Comparison of ENCODE assay signal across 30 mouse cellular contexts in genomic region chr5:44199109-44199508, GRCm38 (mm10). TPM values are rescaled to one million over a fixed set of nuclear protein-coding genes. Genes with fewer than 3 reads are reported as not detected.
A peak's percentile ranks its signal among the peaks of the same experiment; 100 is the strongest.
DNase-seq lines count a peak whose midpoint lies in the region; ATAC-seq and TF ChIP-seq lines count a peak whose summit lies in the region.
"Had no signal": no experiment of that assay in that cellular context is flagged by ENCODE, and none has a peak within 500 bp of the region (broad histone marks: within the 10 kb centered on the region; RNA-seq: fewer than 3 reads in every experiment).

No protein-coding gene starts in this region.

- in situ Hi-C loops in CH12.LX (cut with MboI; ENCODE audit: low pct_ligation_motif_present, low pct_unique_long_range_greater_than_20kb, low sequenced_read_pairs): no loop called here

- TF ChIP-seq RAD21 in CH12.LX (IDR thresholded peaks at IDR 0.05; ENCODE audit: low read depth, low read length): peak; percentile 22

- TF ChIP-seq CTCF in intestine, postnatal 0 days (IDR thresholded peaks at IDR 0.05; ENCODE audit: low read depth): no peak
- peak in 1 of 2 experiments; percentile 44; a peak in 2 of 4 replicates for TF ChIP-seq CTCF in CH12.LX (conservative IDR thresholded peaks at IDR 0.05 in 1 of 2, IDR thresholded peaks at IDR 0.05 in 1 of 2; ENCODE audit: low read depth in 2 of 2, low read length in 2 of 2)

- peak; percentile 40; the same call in 1 of the 2 replicates for TF ChIP-seq EP300 in CH12.LX (IDR thresholded peaks at IDR 0.05; ENCODE audit: low read length)

- H3K4me1 ChIP-seq in intestine, embryonic 14.5 days (replicated peaks; ENCODE audit: control insufficient read depth, insufficient read depth, low read length): no peaks in the 10 kb centered on the region
- no peaks in the 10 kb centered on the region for H3K4me1 ChIP-seq in intestine, postnatal 0 days (replicated peaks; ENCODE audit: control insufficient read depth, insufficient read depth, low read length)
- peaks cover 3 to 25% of the 10 kb centered on the region in 2 experiments for H3K4me1 ChIP-seq in CH12.LX (ENCODE audit: control insufficient read depth in 1 of 2, insufficient read depth in 2 of 2)
- H3K4me1 ChIP-seq: embryonic facial prominence, embryonic 10.5 days; forebrain, embryonic 12.5 days; forebrain, embryonic 15.5 days had no signal

- ATAC-seq in intestine, embryonic 14.5 days (replicated peaks; ENCODE audit: low FRiP score, low TSS enrichment, low read depth): no peak
- ATAC-seq in intestine, postnatal 0 days: no peak
- ATAC-seq in granulocyte monocyte progenitor cell, adult 5-6 weeks (replicated peaks; ENCODE audit: poor library complexity, severe bottlenecking): peak; percentile 93
- peak; percentile 31; the same call in 1 of the 2 replicates for ATAC-seq in monocyte, adult 5-6 weeks (replicated peaks; ENCODE audit: insufficient number of reproducible peaks, low FRiP score, low TSS enrichment, poor library complexity, severe bottlenecking)
- ATAC-seq: activated CD4-positive, CD25-positive, alpha-beta regulatory T cell, adult 4 months; forebrain, embryonic 15.5 days; hindbrain, postnatal 0 days; inflammation-experienced regulatory T-cells, adult 6 months had no signal

- dilution Hi-C loops in CH12.LX (cut with MboI; ENCODE audit: extremely low pct_ligation_motif_present, extremely low pct_unique_long_range_greater_than_20kb, low sequenced_read_pairs): no loop called here

- H3K27ac ChIP-seq in intestine, embryonic 14.5 days (ENCODE audit: low read depth): no peak overlapping the region
- no peak overlapping the region for H3K27ac ChIP-seq in intestine, postnatal 0 days (ENCODE audit: low read depth, low read length)
- no peak overlapping the region for H3K27ac ChIP-seq in CH12.LX (ENCODE audit: insufficient read depth, low read depth)
- H3K27ac ChIP-seq: embryonic facial prominence, embryonic 10.5 days; embryonic facial prominence, embryonic 13.5 days; forebrain, embryonic 12.5 days; forebrain, embryonic 15.5 days; heart, embryonic 15.5 days; hindbrain, embryonic 14.5 days; hindbrain, postnatal 0 days had no signal

- no peak overlapping the region for H3K9ac ChIP-seq in intestine, embryonic 14.5 days (ENCODE audit: low read length)
- no peak overlapping the region for H3K9ac ChIP-seq in intestine, postnatal 0 days (ENCODE audit: low read depth, low read length)
- H3K9ac ChIP-seq in CH12.LX (ENCODE audit: insufficient read depth, low read depth): no peak overlapping the region
- H3K9ac ChIP-seq: embryonic facial prominence, embryonic 13.5 days; forebrain, embryonic 12.5 days; forebrain, embryonic 15.5 days; heart, embryonic 12.5 days; heart, embryonic 15.5 days; hindbrain, embryonic 14.5 days had no signal

- H3K36me3 ChIP-seq in intestine, embryonic 14.5 days (ENCODE audit: control insufficient read depth, insufficient read depth, low read length): peaks cover 12% of the 10 kb centered on the region
- H3K36me3 ChIP-seq in intestine, postnatal 0 days (ENCODE audit: control insufficient read depth, insufficient read depth): peaks cover 8% of the 10 kb centered on the region; the same call in 1 of the 2 replicates
- H3K36me3 ChIP-seq in CH12.LX (replicated peaks in 1 of 2; ENCODE audit: control insufficient read depth in 1 of 2, insufficient read depth in 1 of 2, low read length in 1 of 2): peaks cover 10 to 42% of the 10 kb centered on the region in 2 experiments

- no peak overlapping the region for H3K4me2 ChIP-seq in intestine, embryonic 14.5 days (ENCODE audit: low read length)
- no peak overlapping the region for H3K4me2 ChIP-seq in intestine, postnatal 0 days (replicated peaks; ENCODE audit: low read depth)
- no peak overlapping the region for H3K4me2 ChIP-seq in CH12.LX (ENCODE audit: insufficient read depth, low read depth, poor library complexity, severe bottlenecking)
- H3K4me2 ChIP-seq: embryonic facial prominence, embryonic 13.5 days; forebrain, embryonic 12.5 days; forebrain, embryonic 15.5 days; heart, embryonic 12.5 days; heart, embryonic 15.5 days; hindbrain, embryonic 14.5 days had no signal

- no peaks in the 10 kb centered on the region for H3K79me2 ChIP-seq in CH12.LX (replicated peaks; ENCODE audit: control insufficient read depth, extremely low read depth, insufficient read depth, poor library complexity, severe bottlenecking)

- H3K9me3 ChIP-seq in intestine, embryonic 14.5 days (ENCODE audit: control insufficient read depth, low read length): no peaks in the 10 kb centered on the region
- no peaks in the 10 kb centered on the region for H3K9me3 ChIP-seq in intestine, postnatal 0 days (ENCODE audit: control insufficient read depth)
- H3K9me3 ChIP-seq in CH12.LX (replicated peaks; ENCODE audit: low read length): no peaks in the 10 kb centered on the region
- H3K9me3 ChIP-seq: embryonic facial prominence, embryonic 10.5 days; embryonic facial prominence, embryonic 13.5 days; forebrain, embryonic 12.5 days; forebrain, embryonic 15.5 days; heart, embryonic 12.5 days; heart, embryonic 15.5 days had no signal

- DNase-seq in intestine, embryonic 14.5 days (ENCODE audit: low spot score): peak; percentile 29
- DNase-seq in CH12.LX (ENCODE audit: extremely low read depth): no peak
- DNase-seq in cerebellum, adult 9-10 months: no peak
- no peak for DNase-seq in cerebellum, postnatal 14 days
- no peak for DNase-seq in frontal cortex, postnatal 10 days (ENCODE audit: low spot score in 2 of 2)
- DNase-seq: adrenal gland, adult 8-10 months; adrenal gland, postnatal 25 days; B cell, adult 2 months; cerebellum, adult 11-12 months; cerebellum, adult 8-10 months; embryo, embryonic 11 days; gastrocnemius, postnatal 10 days; gastrocnemius, postnatal 36 days; heart, adult 18-20 months; heart, postnatal 10 days; heart, postnatal 4 days had no signal

- TF ChIP-seq POLR2A in CH12.LX (IDR thresholded peaks at IDR 0.05; ENCODE audit: low read depth, low read length): no peak

- WGBS in intestine, embryonic 14.5 days: 92% methylated on average over 4 of the region's 4 CpGs
- WGBS in intestine, postnatal 0 days: 90% methylated on average over 4 of the region's 4 CpGs

- H3K27me3 ChIP-seq in intestine, embryonic 14.5 days (replicated peaks; ENCODE audit: control insufficient read depth, insufficient read depth, low read length): no peaks in the 10 kb centered on the region
- no peaks in the 10 kb centered on the region for H3K27me3 ChIP-seq in intestine, postnatal 0 days (replicated peaks; ENCODE audit: control insufficient read depth, insufficient read depth, low read length)
- H3K27me3 ChIP-seq in CH12.LX (replicated peaks): no peaks in the 10 kb centered on the region
- H3K27me3 ChIP-seq: embryonic facial prominence, embryonic 13.5 days; forebrain, embryonic 12.5 days; forebrain, embryonic 15.5 days; heart, embryonic 12.5 days; heart, embryonic 15.5 days had no signal

- no peak overlapping the region for H3K4me3 ChIP-seq in intestine, embryonic 14.5 days (ENCODE audit: low read depth, low read length)
- H3K4me3 ChIP-seq in intestine, postnatal 0 days (ENCODE audit: low read depth, low read length): no peak overlapping the region
- no peak overlapping the region for H3K4me3 ChIP-seq in CH12.LX (replicated peaks in 1 of 3; ENCODE audit: low read depth in 2 of 3, low read length in 2 of 3, poor library complexity in 1 of 3)
- H3K4me3 ChIP-seq: embryonic facial prominence, embryonic 10.5 days; embryonic facial prominence, embryonic 13.5 days; erythroblast, embryonic 14.5 days; forebrain, embryonic 12.5 days; forebrain, embryonic 15.5 days; heart, embryonic 12.5 days; heart, embryonic 15.5 days had no signal

TF ChIP-seq in CH12.LX, 34 proteins besides CTCF, POLR2A, EP300 and RAD21:
- no peak for TF ChIP-seq TBP (conservative IDR thresholded peaks at IDR 0.05; ENCODE audit: low read depth, low read length)
- TF ChIP-seq SMC3 (IDR thresholded peaks at IDR 0.05; ENCODE audit: low read depth, low read length): peak; percentile 27
- no peak for TF ChIP-seq TCF12 (IDR thresholded peaks at IDR 0.05; ENCODE audit: low read depth, low read length)
- peak; percentile 68; the same call in 1 of the 2 replicates for TF ChIP-seq IRF4 (IDR thresholded peaks at IDR 0.05; ENCODE audit: low read depth, low read length)
- TF ChIP-seq E2F4 (IDR thresholded peaks at IDR 0.05; ENCODE audit: insufficient replicate concordance, low read depth, low read length): no peak
- no peak for TF ChIP-seq RCOR1 (conservative IDR thresholded peaks at IDR 0.05; ENCODE audit: low read depth, low read length)
- no peak for TF ChIP-seq HCFC1 (IDR thresholded peaks at IDR 0.05; ENCODE audit: low read depth, low read length)

RNA-seq across cellular contexts. Expression of gene Tapt1, which starts 27.3 kb away (rescaled TPM):
- polyA plus RNA-seq in intestine, embryonic 14.5 days (2014; fragmentation: Nextera tagmentation; extraction: Ambion mirVana): 28.1 and 30.5 TPM in 2 replicates
- 14.1 TPM in 2 replicates for polyA plus RNA-seq in intestine, postnatal 0 days (2015; fragmentation: Nextera tagmentation; extraction: Ambion mirVana)
- total RNA-seq in CH12.LX (2012; rRNA removed) (15.7 and 18.1 TPM in 2 replicates), CH12.LX (2014; rRNA removed) (40.8 and 42.5 TPM in 2 replicates)
- 25.7 and 33.5 TPM in 2 replicates for polyA plus RNA-seq in CH12.LX (2012; ENCODE audit: insufficient read length, low read depth)
- 25.5 and 46.5 TPM in 2 replicates for total RNA-seq in granulocyte monocyte progenitor cell, adult 5-6 weeks (2014; fragmentation: Nextera tagmentation)
- 45.6 and 64.7 TPM in 2 replicates for total RNA-seq in granulocyte monocyte progenitor cell, adult 5-6 weeks (2017)
- 60.4 to 82.0 TPM (median 80.8 TPM) in 3 replicates for total RNA-seq in monocyte, adult 5-6 weeks (2017)

Comparison
In these comparisons a context has a peak if more than half of its experiments do, and no peak if none do; other contexts are left out.
1. ATAC-seq: peak in granulocyte monocyte progenitor cell, adult 5-6 weeks (single experiment) and monocyte, adult 5-6 weeks (single experiment); none in intestine, embryonic 14.5 days (single experiment) and intestine, postnatal 0 days (single experiment).